Mouse (Mus musculus): ENCODE data around the gene Cdsn.

DNA sequence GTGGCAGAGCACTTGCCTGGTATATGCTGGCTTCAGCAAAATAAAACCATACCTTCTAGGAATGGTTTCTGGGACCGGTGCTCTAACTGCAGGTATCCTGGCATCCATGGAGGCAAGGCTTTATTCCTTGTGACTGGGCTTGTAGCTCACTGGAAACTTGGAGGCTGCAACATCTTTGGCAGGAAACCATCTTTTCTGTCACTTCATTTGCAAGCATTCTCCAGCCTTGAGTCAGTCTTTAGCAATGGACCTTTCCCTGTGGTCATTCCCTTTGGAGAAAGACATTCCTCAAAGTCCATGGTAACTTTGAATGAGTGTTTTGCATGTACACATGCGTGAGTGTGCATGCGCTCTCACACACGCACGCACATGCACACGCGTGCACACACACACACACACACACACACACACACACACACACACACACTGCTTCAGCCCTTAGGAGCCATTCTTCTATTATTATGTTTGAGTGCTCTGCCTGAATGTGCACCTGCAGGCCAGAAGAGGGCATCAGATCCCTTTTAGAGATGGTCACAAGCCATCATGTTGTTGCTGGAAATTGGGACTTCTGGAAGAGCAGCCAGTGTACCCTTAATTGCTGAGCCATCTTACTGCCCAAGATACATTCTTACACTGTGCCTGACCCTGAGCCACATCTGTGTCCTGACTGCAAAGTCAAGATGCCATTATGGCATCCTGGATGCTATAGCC is 38.9 kb upstream of the Cdsn start:
- TF ChIP-seq CTCF (IDR thresholded peaks at IDR 0.05; ENCODE audit: low read depth, low read length) = no peak
- TF ChIP-seq POLR2A (IDR thresholded peaks at IDR 0.05; ENCODE audit: extremely low read depth, insufficient read depth, low read length) = no peak

All from liver, adult 2 months (tissue).